Mouse (Mus musculus) urinary bladder, postnatal 25 days (tissue): ENCODE data around the gene Tagap1.
"Not testable (repeated sequence)": the region's sequence is repeated elsewhere in the genome, so short reads cannot be mapped to it uniquely, and the experiment has no call there.

Source experiments
- DNase-seq: peaks from one replicate; pipeline ENCODE4 v3.0.0; 2022; ENCODE audit warnings: low spot score

Gene Tagap1

DNA sequence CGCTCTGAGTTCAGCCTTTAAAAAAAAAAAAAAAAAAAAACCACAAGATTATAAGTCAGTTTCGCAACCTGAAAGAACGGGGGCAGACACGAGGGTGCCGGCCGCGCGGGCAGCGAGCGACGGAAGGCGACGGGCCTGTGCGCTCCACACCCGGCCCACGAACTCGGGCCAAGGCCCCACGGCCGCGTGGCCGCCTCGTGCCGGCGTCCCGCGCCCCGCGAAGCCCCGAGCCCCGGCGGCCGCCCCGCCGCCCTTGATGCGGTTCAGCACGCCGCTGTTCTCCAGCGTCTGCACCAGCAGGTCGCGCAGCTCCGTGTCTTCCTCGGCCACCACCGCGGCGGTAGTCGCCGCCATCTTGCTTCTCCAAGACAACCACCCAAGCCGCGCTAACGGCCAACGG, at the start of gene Tagap1:
Gene Tagap1 (minus strand): TSS at position 381 of the 400 bp plus-strand sequence.
- DNase-seq = peak; percentile 33

DNA sequence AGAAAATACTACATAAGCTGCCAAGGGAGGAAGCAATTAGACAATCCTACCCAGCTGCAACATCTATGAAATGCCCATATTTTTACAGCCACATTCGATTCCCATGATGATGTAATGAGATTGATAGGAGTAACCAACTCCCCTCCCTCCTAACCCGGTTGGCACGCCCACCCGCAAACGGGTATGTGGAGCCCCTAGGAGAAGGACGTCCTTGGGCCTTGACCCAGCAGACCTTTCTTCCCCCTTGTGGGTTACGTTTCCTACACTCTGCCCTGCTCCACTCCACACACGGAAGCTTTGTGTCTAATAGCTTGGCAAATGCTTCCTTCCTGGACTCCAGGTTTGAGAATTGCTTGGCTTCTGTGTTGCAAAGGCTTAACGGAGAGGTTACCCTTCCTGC, 48.9 kb upstream of the Tagap1 start:
- not testable (repeated sequence) for DNase-seq

DNA sequence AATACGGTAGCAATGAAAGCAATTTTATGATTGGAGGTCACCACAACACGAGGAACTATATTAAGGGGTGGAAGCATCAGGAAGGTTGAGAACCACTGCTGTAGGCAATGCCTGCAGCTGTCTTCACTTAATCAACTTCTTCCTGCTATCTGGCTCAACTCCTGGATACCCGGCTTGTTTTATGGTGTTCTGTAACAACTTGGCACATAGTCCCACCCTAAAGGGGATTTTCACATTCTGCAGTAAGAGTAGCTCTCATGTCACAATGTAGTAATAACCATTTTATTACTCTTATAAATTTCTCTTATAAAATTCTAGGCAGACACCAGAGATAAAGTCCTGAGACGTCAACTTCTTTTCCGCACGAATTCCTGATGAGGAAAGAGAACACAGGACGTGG, 48.5 kb upstream of the Tagap1 start:
- not testable (repeated sequence) for DNase-seq

DNA sequence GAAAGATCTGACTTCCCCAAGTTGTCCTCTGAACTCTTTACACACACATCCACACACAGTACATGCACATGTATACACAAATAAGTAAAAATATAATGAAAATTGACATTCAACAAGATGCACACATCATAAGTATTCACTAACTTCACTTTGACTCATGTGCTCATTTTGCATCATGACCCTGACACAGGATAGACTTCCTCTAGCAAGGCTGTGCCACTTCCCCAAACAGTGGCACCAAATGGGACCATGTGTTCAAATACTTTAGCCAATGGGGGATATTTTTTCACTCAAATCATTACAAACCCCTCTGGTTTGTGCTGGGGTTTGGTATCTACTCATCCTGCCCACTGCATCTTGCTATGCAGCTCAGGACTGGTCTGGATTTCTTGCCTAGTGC, 47.9 kb upstream of the Tagap1 start:
- DNase-seq = not testable (repeated sequence)

DNA sequence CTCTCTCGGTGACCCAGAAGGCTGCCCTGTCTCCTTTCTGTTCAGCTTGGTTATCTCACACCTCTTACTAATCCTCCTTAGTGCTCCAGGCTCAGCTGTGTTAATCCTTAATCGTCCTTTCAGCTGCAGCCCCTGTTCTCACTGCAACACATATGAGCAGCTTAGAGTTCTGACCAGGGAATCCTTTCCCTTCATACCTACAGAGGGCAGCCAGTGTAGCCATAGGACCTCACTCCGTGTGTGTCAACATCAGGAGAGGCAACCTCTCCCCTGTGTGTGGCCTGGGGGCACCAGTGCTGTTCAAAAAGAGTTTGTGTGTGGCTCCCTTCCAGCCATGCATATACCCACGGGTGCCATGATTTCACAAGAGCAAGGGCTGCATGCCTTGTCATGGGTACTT, 44.7 kb upstream of the Tagap1 start:
- not testable (repeated sequence) for DNase-seq

DNA sequence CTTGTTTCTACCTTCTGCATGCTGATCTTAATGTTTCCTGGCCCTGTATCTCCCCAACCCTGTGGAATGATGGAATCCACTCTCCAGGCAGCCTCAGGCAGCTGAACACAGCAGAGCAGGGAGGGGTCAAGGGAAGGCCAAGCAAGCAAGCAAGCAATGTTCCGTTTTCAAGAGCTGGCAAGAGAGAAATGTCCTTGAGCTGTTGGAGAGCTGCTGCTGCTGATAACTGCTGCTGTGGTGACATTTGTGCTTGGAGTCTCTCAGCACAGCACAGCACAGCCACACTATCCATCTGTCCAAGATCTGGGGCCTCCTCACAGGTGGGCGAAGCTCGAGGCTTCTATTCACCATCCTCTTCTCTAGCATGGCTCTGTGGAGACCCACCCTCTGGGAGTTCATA, 42.4 kb upstream of the Tagap1 start:
- not testable (repeated sequence) for DNase-seq

DNA sequence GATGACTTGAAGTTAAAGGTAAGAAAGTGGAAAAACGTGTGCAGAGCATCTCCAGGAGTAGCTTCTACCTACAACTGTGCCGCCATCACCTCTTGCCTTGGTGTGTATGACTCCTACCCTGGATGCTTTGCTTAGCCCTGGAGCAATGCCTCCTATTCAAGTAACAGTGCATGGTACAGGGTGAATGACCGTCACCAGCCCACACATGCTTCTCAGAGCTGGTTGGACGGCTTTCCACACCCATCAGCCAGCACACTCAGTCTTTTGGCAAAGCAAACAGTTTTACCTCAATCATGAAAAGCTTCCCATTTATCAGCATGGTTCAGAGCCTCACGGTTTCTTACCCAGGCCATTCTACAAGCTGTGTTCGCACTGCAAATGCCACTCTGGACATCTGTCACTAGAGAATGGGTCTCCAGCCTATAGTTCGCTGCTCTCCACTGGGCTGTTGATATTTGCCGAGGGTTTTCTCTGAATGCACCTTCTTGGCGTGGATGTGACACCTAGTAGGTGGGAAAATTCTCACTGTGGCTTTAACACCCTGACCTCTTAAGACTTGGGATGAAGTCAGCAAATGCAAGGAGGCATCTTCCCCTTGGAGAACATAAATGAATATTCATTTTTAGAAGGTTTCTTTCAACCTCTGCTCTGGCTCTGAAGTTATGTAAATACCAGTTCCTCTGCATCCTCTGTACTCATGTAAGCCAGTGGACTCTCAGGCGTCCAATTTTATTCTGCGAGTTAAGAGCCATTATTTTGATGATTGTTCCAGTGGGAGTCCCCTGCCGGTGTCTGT, 41.0 kb upstream of the Tagap1 start:
- not testable (repeated sequence) for DNase-seq

DNA sequence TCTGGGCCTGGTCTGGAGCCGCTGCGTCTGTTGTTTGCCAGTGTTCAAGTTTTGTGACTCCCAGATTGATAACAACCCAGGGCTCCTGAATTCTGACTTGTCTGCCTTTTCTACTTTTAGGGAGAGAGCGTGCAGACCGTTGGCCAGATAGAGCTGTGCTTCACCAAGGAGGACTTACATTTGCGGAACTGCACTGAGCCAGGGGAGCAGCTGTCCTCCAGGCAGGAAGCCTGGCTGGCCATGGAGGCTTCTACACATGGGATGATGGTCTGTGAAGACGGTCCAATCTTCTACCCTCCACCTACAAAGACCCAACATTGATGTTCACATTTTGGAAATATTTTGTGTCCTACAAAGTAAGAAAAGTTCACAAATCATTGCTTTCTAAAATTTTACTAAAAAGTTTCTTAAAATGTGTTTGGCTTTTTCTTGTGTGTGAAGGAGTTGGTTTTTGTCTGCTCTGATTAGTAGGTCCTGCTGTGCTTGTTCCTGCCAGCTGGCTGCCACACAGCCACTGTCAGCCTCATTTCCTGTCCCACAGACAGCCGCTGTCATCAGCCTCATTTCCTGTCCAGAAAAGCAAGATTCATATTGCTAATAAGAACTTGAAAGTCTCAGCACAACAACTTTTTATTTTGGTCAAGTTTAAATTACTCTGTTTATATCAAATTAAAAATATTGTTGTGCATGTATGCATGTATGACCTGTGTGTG, 37.0 kb upstream of the Tagap1 start:
- not testable (repeated sequence) for DNase-seq

DNA sequence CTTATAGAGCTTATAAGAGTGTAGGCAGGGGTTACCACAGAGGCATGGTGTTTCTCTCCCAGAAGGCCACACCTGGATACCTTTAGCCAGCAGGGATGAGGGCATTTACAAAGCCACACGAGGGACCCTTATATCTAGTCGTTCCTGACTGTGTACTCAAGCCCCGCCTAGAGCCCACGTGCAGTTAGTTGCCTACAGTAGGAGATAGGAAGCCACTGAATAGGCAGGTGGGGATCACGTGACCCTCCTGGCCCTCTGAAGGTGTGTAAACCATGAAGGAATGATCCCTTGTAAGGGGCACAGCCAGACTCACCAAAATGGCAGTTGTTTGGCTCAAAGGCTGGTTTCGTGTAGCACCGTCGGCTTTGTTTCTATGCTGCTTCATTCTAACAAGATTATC, 35.9 kb upstream of the Tagap1 start:
- DNase-seq = not testable (repeated sequence)

DNA sequence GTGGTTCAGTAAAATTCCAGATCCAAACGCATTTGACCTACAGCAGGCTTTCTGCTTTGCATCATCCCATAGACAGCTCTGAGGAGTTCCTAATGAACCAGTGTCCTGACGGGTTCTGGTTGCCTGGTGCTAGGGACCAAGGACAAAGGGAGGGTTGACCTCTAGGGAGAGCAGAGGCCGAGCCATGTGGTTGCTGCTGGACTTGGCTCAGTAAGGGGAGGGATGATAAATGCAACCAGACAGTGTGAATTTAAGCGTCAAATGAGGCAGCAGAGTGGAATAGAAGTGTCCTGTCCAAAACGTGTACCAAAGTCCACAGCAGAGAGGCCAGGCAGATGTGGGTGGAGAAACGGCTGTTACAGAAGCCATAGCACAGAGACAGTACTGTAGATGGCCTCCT, 34.5 kb upstream of the Tagap1 start:
- DNase-seq = not testable (repeated sequence)

DNA sequence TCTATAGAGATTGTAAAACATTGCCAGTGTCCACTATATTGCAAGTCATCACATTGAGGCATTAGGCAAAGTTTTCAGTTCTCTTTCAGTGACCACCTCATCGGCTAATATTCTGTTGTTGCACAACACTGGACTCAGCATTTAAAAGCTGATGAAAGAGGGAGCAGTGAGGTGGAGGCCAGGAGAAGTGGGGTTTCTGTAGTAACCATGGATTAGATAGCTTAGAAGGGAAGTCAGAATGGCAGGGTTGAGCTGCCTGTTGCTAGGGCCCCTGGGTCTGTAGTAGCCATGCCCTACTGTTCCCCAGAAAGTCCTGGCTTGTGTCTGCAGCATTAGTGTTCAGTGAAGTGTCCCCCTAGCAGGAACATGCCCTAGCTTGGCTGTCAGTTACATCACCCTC, 25.2 kb upstream of the Tagap1 start:
- DNase-seq = not testable (repeated sequence)

DNA sequence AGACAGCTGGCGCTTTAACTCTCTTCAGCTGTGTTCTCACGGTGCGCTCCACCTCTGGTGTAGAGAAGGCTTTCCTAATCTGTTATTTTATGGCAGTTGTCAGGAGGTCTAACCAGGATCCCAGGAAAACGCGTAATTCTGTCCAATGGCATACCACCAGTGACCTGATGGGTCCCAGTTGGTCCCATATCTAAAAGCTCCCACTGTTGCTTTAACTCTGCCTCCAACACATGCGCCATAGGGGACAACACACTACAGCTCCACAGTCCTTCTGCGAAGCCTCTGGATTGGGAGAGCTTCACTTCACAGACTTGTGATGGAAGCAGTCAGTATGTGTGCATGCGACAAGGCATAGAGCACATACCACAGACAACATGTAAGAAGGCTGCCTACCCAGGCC, 19.2 kb upstream of the Tagap1 start:
- not testable (repeated sequence) for DNase-seq

DNA sequence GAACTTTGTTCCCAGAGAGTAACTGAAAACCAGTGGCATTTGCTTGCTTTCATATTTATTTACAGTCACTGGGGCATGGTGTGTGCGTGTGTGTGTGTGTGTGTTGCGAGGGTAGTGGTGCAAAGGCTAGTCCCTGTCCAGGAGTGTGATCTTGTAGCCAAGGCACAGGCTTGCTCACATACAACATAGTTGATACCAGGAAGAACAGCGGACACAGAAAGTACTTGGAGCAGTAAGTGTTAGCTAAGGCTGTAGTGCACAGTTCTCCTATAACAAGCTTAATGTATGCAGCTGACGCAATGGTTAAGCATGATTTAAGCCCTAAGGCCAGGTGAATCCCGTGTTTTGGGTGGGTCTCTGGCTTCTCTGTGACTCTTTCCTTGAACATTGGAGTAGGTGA, 18.4 kb upstream of the Tagap1 start:
- not testable (repeated sequence) for DNase-seq

DNA sequence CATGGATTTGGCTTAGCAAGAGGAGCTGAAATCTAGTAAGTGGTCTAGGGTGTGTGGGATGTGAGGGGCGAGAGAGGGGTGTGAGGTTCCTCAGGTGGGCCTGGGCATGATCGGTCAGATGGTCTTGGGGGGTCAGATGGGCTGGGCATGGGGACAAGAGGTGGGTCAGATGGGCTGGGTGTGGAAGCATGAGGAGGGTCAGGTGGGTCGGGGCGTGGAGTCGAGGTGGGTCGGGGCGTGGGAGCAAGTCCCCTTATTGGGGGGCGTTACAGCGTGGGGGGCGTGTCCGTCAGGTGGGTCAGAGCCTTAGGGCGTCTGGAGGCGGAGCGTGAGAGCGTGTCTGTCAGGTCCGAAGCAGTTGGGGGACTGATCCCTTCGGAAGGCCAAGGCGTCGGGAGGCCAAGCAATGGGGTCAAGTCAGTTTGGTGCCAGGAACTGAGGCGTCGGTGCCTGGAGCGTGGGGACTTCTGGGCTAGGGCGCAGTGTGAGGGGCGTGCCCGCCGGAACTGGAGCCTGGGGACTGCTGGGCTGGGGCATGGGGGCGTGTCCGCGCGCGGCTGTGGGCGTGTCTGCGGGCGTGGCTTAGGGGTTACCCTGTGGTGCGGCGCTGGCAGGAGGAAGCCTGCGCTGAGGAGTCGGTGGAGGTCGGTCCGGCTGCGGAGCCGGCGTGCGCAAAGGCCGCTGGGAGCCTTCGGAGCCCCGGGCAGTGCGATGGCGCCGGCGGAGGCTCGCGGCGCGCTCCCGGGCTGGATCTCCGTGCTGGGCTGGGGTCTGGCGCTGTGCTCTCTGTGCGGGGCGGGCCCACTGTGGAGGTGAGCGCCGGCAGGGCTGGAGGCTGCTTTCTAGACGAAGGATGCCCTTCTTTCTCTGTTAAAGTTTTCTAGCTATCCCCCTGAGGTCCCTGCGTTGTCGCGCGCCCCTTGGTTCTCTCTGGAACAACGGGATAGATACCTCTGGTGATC, 17.6 kb upstream of the Tagap1 start, which contains the start of gene Gm49721:
Gene Gm49721 (plus strand): TSS at position 618 of the 962 bp plus-strand sequence.
- DNase-seq = peak; percentile 48

DNA sequence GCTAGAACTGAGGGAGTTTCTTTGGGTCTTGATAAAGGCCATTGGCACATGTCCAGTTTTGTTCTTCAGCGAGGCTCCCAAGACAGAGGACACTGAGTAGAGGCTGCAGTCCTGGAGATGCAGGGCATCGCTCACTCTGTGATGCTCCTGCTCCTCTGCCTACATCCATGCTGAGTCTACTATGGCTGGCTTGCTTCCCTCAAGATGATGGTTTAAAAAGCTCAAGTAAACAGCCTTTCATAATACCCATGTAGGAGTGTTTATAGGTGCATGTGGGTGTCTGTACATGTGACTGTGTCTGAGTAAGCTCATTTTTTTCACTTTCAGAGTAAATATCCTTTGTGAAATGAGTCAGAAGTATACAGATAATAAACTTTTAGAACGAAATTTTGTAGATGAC, 14.0 kb upstream of the Tagap1 start:
- DNase-seq = not testable (repeated sequence)

DNA sequence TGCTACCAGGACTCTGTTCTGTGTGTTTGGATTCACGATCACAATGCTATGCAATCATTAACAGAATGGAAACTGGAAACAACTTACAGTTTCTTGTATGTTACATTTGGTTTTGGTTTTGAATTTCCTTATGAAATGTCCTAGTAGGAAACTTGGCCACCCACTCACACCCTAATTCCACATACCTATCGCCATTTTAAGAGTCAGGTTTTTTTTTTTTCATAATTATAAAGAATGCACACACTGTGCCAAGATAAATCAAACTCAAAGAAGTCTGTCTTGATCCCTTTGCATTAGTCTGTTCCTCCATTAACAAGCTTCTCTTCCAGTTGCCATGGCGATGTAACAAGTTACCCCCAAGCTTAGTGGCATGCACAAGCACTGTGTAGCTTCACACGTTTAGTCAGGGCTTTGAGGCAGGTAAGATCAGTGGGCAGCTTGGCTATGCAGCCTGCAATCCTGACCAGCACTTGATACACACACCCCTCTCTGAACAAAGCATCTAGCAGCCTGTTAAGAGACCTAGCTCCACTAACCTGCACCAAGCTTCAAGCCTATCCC, 12.0 kb upstream of the Tagap1 start:
- DNase-seq = not testable (repeated sequence)

DNA sequence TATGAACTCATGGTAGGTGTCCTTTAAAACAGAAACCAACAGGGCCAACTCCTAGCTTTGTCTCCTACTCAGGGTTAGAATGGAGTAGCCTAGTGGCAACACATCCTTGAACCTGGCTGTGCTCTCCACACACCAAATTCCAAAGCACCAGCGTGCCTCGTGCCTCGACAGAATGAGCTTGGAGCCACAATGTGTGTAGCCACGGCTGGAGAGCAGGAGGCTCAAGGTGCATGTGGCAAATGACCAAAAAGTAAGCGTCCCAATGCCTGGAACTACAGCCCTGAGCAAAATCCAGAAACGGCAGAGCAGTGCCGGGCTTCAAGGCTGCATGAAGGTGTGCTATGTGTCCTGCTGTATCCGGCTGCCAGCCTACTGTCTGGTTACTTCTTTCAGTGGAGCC, 10.3 kb upstream of the Tagap1 start:
- DNase-seq = not testable (repeated sequence)

DNA sequence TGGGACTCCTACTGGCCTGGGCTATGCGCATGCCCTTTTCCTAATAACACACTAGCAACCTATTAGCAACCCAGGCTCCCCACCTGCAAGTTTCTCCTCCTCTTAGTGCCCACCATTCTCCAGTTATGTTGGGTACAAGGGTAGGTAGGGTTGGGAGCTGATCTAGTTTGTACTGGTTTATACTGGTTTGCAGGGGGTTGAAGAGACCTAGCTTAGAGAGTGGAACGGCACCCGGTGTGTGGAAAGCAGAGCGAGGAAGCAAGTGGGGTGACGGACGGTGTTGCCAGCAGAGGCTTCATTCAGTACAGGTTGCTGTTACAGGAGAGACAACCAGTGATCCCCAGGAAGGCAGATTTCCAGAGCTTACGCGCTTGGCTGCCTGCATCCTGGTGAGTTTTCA, 9.4 kb upstream of the Tagap1 start, which contains the start of gene Rnaset2b:
Gene Rnaset2b (plus strand): TSS at position 301 of the 400 bp plus-strand sequence.
- not testable (repeated sequence) for DNase-seq

DNA sequence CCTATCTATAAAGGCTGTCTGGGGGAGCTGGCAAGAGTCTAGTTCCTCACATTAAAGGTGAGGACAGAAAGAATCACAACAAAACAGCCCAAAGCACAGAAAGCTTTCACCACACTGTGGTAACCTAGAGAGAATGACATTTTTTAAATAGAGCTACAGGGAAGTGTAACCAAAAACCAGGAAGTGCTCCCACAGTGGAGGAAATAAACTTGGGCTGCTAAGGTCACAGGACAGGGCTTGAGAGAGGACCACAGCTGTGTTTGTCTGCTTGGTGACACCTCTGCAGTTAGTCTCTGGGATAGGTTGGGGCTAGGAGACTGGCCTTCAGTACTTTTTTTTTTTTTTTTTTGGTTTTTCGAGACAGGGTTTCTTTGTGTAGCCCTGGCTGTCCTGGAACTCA, 6.7 kb upstream of the Tagap1 start:
- not testable (repeated sequence) for DNase-seq

DNA sequence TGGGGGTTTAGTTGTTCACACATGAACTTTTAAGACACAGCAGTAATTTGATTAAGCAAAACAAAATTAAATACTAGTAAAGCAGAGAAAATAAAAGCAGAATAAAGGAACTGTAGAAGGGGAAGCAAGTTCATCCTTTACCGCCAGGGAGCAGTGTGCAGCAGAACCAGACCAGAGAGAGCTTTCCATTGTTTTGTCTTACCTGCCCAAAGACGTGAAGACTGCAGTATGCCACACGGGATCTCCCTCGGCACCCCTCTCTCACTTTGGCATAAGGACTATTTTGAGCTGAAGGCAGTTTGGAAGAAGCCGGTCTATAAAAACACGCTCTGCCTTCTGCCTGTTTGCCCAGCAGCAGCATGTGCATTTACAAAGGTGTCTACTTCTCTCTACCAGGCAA, 4.4 kb upstream of the Tagap1 start:
- DNase-seq = not testable (repeated sequence)

DNA sequence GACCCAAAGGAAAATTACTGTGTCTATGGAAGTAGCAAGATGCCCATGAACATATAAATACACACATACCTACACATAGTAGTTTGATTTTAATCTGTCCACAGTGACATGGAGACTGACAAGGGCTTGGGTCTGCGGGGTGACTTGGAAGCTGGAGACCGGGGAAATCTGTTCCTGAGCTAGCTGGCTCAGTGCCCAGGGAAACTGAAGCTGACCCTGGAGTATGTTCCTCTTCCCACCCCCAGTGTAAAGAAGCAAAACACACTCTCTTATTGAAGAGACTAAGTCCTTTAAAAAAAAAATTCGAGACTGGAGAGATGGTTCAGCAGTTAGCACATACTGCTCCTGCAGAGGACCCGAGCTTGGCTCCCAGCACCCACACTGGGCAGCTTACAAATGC, 2.0 kb upstream of the Tagap1 start:
- not testable (repeated sequence) for DNase-seq

DNA sequence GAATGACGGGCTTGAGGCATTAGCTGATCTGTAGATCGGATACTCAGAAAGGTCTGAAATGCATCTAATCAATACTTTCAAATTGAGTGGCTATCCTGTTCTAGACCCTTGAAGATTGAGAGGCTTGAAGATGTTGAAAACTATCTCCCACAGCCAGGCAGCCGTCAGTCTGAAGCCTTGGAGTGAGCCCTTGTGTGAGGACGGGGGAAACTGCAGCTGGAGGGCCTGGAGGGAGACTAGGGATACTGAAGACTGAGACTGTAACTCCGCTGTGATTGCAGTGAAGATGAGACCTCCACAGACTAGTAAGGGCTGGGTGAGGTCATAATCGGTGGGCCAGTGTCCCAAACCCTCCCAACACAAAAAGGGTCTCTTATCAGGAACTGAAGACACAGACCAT, 1.4 kb upstream of the Tagap1 start:
- not testable (repeated sequence) for DNase-seq
